Mouse (Mus musculus) limb, embryonic 15.5 days (tissue): ENCODE measurements at regions not wholly inside any gene's neighbourhood (a gene's known extent, or its start where the extent isn't known, plus 50 kb on each side); places are given as distances from the start of the nearest gene placed in this dataset.
"Not testable (repeated sequence)": the region's sequence is repeated elsewhere in the genome, so short reads cannot be mapped to it uniquely, and the experiment has no call there.

Experiments
- ATAC-seq: fragments of 200-750 bp; cut with Nextera tagmentation; 2 replicates; pipeline ENCODE4 v1.8.0; 2017; ENCODE audit warnings: low read depth, moderate TSS enrichment; ENCODE audit not compliant: insufficient number of reproducible peaks, low FRiP score, low TSS enrichment
- H3K27ac ChIP-seq: fragments of 300-500 bp; sonication (generic); 2 replicates; pipeline ENCODE4 v1.5.1; 2015; ENCODE audit warnings: moderate library complexity, mild to moderate bottlenecking, inconsistent platforms
- H3K27me3 ChIP-seq: fragments of 300-500 bp; sonication (generic); 2 replicates; pipeline ENCODE4 v1.6.1; 2015; ENCODE audit warnings: inconsistent platforms
- H3K36me3 ChIP-seq: fragments of 300-500 bp; sonication (generic); 2 replicates; pipeline ENCODE4 v1.6.1; 2015; ENCODE audit warnings: inconsistent platforms
- H3K4me1 ChIP-seq: fragments of 300-500 bp; sonication (generic); 2 replicates; pipeline ENCODE4 v1.6.1; 2015; ENCODE audit warnings: inconsistent platforms
- H3K4me2 ChIP-seq: fragments of 300-500 bp; sonication (generic); 2 replicates; pipeline ENCODE4 v1.6.1; 2015; ENCODE audit warnings: mild to moderate bottlenecking, inconsistent platforms
- H3K4me3 ChIP-seq: fragments of 300-500 bp; sonication (generic); 2 replicates; pipeline ENCODE4 v1.5.1; 2015; ENCODE audit warnings: mild to moderate bottlenecking, inconsistent platforms
- H3K9ac ChIP-seq: fragments of 300-500 bp; sonication (generic); 2 replicates; pipeline ENCODE4 v1.6.1; 2015; ENCODE audit warnings: inconsistent platforms
- H3K9me3 ChIP-seq: fragments of 300-500 bp; sonication (generic); 2 replicates; pipeline ENCODE4 v1.6.1; 2016; ENCODE audit warnings: inconsistent platforms
- WGBS: fragments of 180-500 bp; shearing (Covaris S2); methylation state at CpG from one replicate; pipeline ENCODE4 v1.1.7; 2015; 5-methylcytosine and 5-hydroxymethylcytosine counted together

GRCm38 (mm10) chr4:64432097-64432496, 385.3 kb upstream of the Tnc start:
- no peak overlapping the region for H3K9ac ChIP-seq
- ATAC-seq, result no peak
- H3K27ac ChIP-seq, result no peak overlapping the region
- H3K9me3 ChIP-seq, result no peaks in the 10 kb centered on the region
- H3K27me3 ChIP-seq, result no peaks in the 10 kb centered on the region
- no peak overlapping the region for H3K4me3 ChIP-seq
- no peak overlapping the region for H3K4me2 ChIP-seq
- H3K4me1 ChIP-seq, result no peaks in the 10 kb centered on the region
- WGBS, result 86% methylated on average over 1 of the region's 1 CpGs
- H3K36me3 ChIP-seq, result no peaks in the 10 kb centered on the region

- H3K36me3 ChIP-seq, result no peaks in the 10 kb centered on the region
- no peaks in the 10 kb centered on the region for H3K27me3 ChIP-seq
- H3K4me2 ChIP-seq, result peak overlapping the region; percentile 5; the same call in 1 of the 2 replicates
- H3K4me1 ChIP-seq, result peaks cover 13% of the 10 kb centered on the region; the same call in 1 of the 2 replicates
- peak overlapping the region; percentile 74 for H3K27ac ChIP-seq
- no peaks in the 10 kb centered on the region for H3K9me3 ChIP-seq
- peak; percentile 79 for ATAC-seq
- H3K9ac ChIP-seq, result no peak overlapping the region
- WGBS, result 15% methylated on average over 13 of the region's 13 CpGs
- H3K4me3 ChIP-seq, result no peak overlapping the region
Observed at GRCm38 (mm10) chr4:64437744-64438594, 391.2 kb upstream of the Tnc start.

GRCm38 (mm10) chr4:64451442-64451841, 404.6 kb upstream of the Tnc start:
- no peak overlapping the region for H3K9ac ChIP-seq
- H3K4me2 ChIP-seq, result no peak overlapping the region
- no peaks in the 10 kb centered on the region for H3K9me3 ChIP-seq
- H3K4me1 ChIP-seq, result no peaks in the 10 kb centered on the region
- 42% methylated on average over 1 of the region's 1 CpGs for WGBS
- H3K27ac ChIP-seq, result no peak overlapping the region
- H3K36me3 ChIP-seq, result no peaks in the 10 kb centered on the region
- no peaks in the 10 kb centered on the region for H3K27me3 ChIP-seq
- ATAC-seq, result no peak
- no peak overlapping the region for H3K4me3 ChIP-seq

- no peak; the same call in 1 of the 2 replicates for ATAC-seq
- no peaks in the 10 kb centered on the region for H3K4me1 ChIP-seq
- H3K27me3 ChIP-seq, result no peaks in the 10 kb centered on the region
- H3K4me2 ChIP-seq, result no peak overlapping the region
- no peak overlapping the region for H3K4me3 ChIP-seq
- H3K36me3 ChIP-seq, result no peaks in the 10 kb centered on the region
- 46% methylated on average over 1 of the region's 1 CpGs for WGBS
- H3K9me3 ChIP-seq, result no peaks in the 10 kb centered on the region
- H3K9ac ChIP-seq, result no peak overlapping the region
- H3K27ac ChIP-seq, result no peak overlapping the region
Observed at GRCm38 (mm10) chr4:64451946-64452345, 405.1 kb upstream of the Tnc start.

- H3K4me2 ChIP-seq, result no peak overlapping the region
- H3K4me3 ChIP-seq, result no peak overlapping the region
- no peaks in the 10 kb centered on the region for H3K9me3 ChIP-seq
- WGBS, result 89% methylated on average over 1 of the region's 1 CpGs
- no peaks in the 10 kb centered on the region for H3K4me1 ChIP-seq
- ATAC-seq, result no peak
- no peak overlapping the region for H3K9ac ChIP-seq
- H3K27me3 ChIP-seq, result no peaks in the 10 kb centered on the region
- no peak overlapping the region for H3K27ac ChIP-seq
- no peaks in the 10 kb centered on the region for H3K36me3 ChIP-seq
Observed at GRCm38 (mm10) chr4:64492260-64492962, 445.6 kb upstream of the Tnc start.

DNA sequence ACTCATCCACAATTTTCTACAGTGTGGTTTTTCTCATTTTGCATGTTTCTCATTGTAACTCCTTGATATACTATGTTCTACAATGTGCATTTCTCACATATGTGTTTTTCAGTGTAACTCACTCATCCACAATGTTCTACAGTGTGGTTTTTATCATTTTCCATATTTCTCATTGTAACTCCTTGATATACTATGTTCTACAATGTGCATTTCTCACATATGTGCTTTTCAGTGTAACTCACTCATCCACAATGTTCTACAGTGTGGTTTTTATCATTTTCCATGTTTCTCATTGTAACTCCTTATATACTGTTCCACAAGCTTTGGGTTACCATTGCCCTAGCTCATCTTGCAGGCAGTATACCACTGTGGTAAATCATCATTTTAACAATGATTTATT, 450.9 kb upstream of the Tnc start:
- not testable (repeated sequence) for H3K27me3 ChIP-seq, H3K36me3 ChIP-seq, H3K4me2 ChIP-seq, H3K4me3 ChIP-seq, H3K9ac ChIP-seq, H3K9me3 ChIP-seq, H3K27ac ChIP-seq, H3K4me1 ChIP-seq
- ATAC-seq, result peak; percentile 93

- Histone ChIP-seq H3K27ac (no peak overlapping the region), H3K4me1 (no peaks in the 10 kb centered on the region), H3K36me3 (no peaks in the 10 kb centered on the region), H3K4me2 (no peak overlapping the region), H3K9ac (no peak overlapping the region), H3K27me3 (no peaks in the 10 kb centered on the region), H3K4me3 (no peak overlapping the region), H3K9me3 (no peaks in the 10 kb centered on the region)
- no peak for ATAC-seq
- WGBS, result 53% methylated on average over 5 of the region's 5 CpGs
Observed at GRCm38 (mm10) chr4:64500635-64501395, 454.0 kb upstream of the Tnc start.

GRCm38 (mm10) chr4:64521883-64522282, 475.1 kb upstream of the Tnc start:
- Histone ChIP-seq H3K36me3 (no peaks in the 10 kb centered on the region), H3K4me2 (no peak overlapping the region), H3K27me3 (no peaks in the 10 kb centered on the region), H3K4me3 (no peak overlapping the region), H3K4me1 (no peaks in the 10 kb centered on the region), H3K9me3 (no peaks in the 10 kb centered on the region), H3K27ac (no peak overlapping the region), H3K9ac (no peak overlapping the region)
- no peak for ATAC-seq

GRCm38 (mm10) chr4:64527724-64528332, 481.0 kb upstream of the Tnc start:
- Histone ChIP-seq H3K9me3 (no peaks in the 10 kb centered on the region), H3K4me3 (no peak overlapping the region), H3K36me3 (no peaks in the 10 kb centered on the region), H3K9ac (no peak overlapping the region), H3K4me1 (no peaks in the 10 kb centered on the region), H3K27ac (no peak overlapping the region), H3K4me2 (no peak overlapping the region), H3K27me3 (no peaks in the 10 kb centered on the region)
- ATAC-seq, result no peak
- 77% methylated on average over 4 of the region's 4 CpGs for WGBS

GRCm38 (mm10) chr4:64530585-64530984, 483.8 kb upstream of the Tnc start:
- no peak for ATAC-seq
- WGBS, result 83% methylated on average over 4 of the region's 4 CpGs

DNA sequence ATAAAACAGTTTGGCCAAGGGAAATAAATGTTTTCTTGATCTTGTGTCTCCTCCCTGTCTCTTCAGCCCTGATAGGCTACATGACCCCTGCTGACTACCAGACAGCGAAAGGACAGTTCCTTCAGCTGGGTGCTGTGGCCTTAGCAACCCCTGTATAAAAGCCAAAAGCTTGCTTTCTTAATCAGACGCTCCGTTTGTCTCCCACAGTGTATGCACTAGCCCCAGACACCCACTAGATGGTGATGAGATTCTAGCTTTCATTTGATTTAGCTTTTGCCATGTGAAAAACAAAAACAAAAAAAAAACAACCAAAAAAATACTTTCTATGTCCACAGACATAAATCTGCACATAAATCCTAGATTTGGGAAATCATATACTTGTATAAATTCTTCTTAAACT, 486.2 kb upstream of the Tnc start:
- Histone ChIP-seq H3K9me3 (no peaks in the 10 kb centered on the region), H3K27me3 (no peaks in the 10 kb centered on the region), H3K4me2 (no peak overlapping the region), H3K9ac (no peak overlapping the region), H3K27ac (no peak overlapping the region), H3K36me3 (no peaks in the 10 kb centered on the region), H3K4me3 (no peak overlapping the region), H3K4me1 (no peaks in the 10 kb centered on the region)
- ATAC-seq, result no peak
- WGBS, result 42% methylated on average over 3 of the region's 3 CpGs

More at GRCm38 (mm10) chr4:64530585-64530984, 483.8 kb upstream of the Tnc start:
- H3K9me3 ChIP-seq, result no peaks in the 10 kb centered on the region
- no peak overlapping the region for H3K4me3 ChIP-seq
- H3K9ac ChIP-seq, result no peak overlapping the region
- no peak overlapping the region for H3K4me2 ChIP-seq
- no peaks in the 10 kb centered on the region for H3K4me1 ChIP-seq
- no peak overlapping the region for H3K27ac ChIP-seq
- no peaks in the 10 kb centered on the region for H3K27me3 ChIP-seq
- no peaks in the 10 kb centered on the region for H3K36me3 ChIP-seq
